Mouse (Mus musculus) megakaryocyte, embryonic 14.5 days (primary cell): ENCODE measurements around the gene Snx29. TPM values are rescaled to one million over a fixed set of nuclear protein-coding genes. Genes with fewer than 3 reads are reported as not detected.
A peak's percentile ranks its signal among the peaks of the same experiment; 100 is the strongest.
"Not testable (repeated sequence)": the region's sequence is repeated elsewhere in the genome, so short reads cannot be mapped to it uniquely, and the experiment has no call there.

Source experiments
- H3K27me3 ChIP-seq: replicated peaks from 2 replicates; pipeline ENCODE3; 2012; ENCODE audit warnings: inconsistent platforms
- H3K36me3 ChIP-seq: replicated peaks from 2 replicates; pipeline ENCODE3; 2012; ENCODE audit warnings: low read length, inconsistent platforms, mixed read lengths
- H3K4me1 ChIP-seq: 2 replicates; pipeline ENCODE4 v1.6.1; 2012; ENCODE audit warnings: inconsistent platforms
- H3K4me3 ChIP-seq: replicated peaks from 2 replicates; pipeline ENCODE3; 2012; ENCODE audit warnings: moderate library complexity, mild to moderate bottlenecking, inconsistent platforms
- H3K9me3 ChIP-seq: 2 replicates; pipeline ENCODE4 v1.6.1; 2012; ENCODE audit warnings: inconsistent platforms
- FLI1 ChIP-seq: IDR thresholded peaks from 2 replicates; pipeline ENCODE4 v1.6.1; 2012; ENCODE audit warnings: low read length, inconsistent platforms, mixed read lengths
- GATA1 ChIP-seq: IDR thresholded peaks from 3 replicates; pipeline ENCODE4 v1.6.1; 2012; ENCODE audit warnings: mixed read lengths, low read length, inconsistent platforms, borderline replicate concordance
- polyA plus RNA-seq: library from polyadenylated mRNA; stranded (reverse); fragments of >175 nt; gene quantifications from 2 replicates; pipeline ENCODE4 v1.2.3, GENCODE M21; 2012; ENCODE audit warnings: low replicate concordance; ENCODE audit not compliant: insufficient read depth

The Snx29 gene
- polyA plus RNA-seq, 1 experiment = 3.9 TPM

DNA sequence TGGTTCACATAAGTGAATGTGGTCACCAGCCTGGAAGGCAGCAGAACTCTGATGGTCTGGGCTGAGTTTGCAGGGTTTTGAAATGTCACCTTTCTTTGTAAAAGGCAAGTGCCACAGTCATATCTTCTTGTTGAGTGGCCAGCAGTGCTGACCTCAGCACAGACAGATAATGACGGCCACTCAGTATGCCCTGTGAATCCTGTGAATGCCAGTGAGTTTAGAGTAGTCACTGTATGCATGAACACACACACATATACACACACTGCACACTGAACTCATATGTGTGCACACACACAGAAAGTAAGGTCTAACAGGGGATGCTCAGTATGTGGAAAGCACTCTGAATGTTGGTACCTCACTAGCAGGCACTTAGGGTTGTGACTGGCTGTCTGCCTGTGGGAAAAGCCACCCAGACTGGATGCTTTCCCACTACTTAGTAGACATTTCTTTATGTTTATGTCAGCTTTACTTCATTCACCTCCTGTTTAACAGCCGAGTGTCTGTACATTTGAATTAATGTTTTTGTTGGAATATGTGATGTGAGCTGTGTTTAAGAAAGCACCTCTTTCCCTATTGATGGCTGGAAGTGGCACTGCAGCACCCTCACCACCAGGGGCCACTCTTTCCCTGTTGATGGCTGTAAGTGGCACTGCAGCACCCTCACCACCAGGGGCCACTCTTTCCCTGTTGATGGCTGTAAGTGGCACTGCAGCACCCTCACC lies 100.3 kb downstream of the Snx29 start:
- TF ChIP-seq GATA1 = no peak
- no peak for TF ChIP-seq FLI1
- Histone ChIP-seq H3K4me1 (peaks cover 88% of the 10 kb centered on the region), H3K36me3 (peaks cover 84% of the 10 kb centered on the region), H3K4me3 (peak overlapping the region; percentile 75), H3K9me3 (no peaks in the 10 kb centered on the region), H3K27me3 (no peaks in the 10 kb centered on the region)

DNA sequence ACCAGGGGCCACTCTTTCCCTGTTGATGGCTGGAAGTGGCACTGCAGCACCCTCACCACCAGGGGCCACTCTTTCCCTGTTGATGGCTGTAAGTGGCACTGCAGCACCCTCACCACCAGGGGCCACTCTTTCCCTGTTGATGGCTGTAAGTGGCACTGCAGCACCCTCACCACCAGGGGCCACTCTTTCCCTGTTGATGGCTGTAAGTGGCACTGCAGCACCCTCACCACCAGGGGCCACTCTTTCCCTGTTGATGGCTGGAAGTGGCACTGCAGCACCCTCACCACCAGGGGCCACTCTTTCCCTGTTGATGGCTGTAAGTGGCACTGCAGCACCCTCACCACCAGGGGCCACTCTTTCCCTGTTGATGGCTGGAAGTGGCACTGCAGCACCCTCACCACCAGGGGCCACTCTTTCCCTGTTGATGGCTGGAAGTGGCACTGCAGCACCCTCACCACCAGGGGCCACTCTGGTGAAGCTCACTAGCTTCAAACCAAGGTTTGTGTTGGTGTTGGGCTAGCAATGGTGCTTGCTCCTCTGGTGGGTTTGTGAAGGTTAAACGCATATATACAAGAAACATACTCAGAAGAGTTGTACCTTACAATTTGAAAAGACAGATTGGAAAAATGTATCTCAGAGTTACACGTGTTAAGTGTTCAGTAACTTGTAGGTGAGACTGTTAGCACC lies 101.0 kb downstream of the Snx29 start:
- not testable (repeated sequence) for H3K27me3 ChIP-seq, H3K9me3 ChIP-seq, H3K4me3 ChIP-seq
- peaks cover 88% of the 10 kb centered on the region for H3K4me1 ChIP-seq
- H3K36me3 ChIP-seq = peaks cover 88% of the 10 kb centered on the region

DNA sequence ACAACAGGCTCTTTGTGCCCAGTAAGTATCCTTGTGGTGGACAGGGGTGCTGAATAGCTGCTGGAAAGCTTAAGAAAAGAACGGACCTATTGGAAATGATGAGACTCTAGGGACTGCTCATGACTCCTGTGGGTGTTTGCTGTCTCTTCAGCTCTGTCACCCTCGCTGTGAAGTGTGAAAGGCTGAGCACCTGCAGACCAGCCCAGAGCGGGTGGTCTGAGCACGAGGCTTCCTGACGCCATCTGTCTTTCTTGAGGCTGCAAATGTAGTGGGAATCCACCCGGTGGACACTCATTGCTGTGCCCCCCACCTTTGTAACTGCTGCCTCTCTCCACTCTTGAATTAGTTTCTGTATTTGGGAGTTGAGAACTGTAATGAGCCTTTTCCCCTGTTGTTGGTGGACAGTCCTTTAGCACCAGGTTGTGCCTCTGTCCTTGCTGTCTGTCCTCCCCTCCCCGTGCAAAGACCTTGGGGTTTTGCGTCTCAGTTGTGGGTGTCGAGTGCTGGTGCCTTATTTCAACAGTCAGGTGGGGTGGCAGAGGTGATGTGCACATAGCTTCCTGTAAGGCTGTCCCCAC lies 101.9 kb downstream of the Snx29 start:
- H3K36me3 ChIP-seq = peaks cover 89% of the 10 kb centered on the region
- H3K4me3 ChIP-seq = no peak overlapping the region
- H3K4me1 ChIP-seq = peaks cover 89% of the 10 kb centered on the region
- no peak for TF ChIP-seq FLI1
- TF ChIP-seq GATA1 = no peak
- H3K27me3 ChIP-seq = no peaks in the 10 kb centered on the region
- peaks cover 4% of the 10 kb centered on the region for H3K9me3 ChIP-seq

DNA sequence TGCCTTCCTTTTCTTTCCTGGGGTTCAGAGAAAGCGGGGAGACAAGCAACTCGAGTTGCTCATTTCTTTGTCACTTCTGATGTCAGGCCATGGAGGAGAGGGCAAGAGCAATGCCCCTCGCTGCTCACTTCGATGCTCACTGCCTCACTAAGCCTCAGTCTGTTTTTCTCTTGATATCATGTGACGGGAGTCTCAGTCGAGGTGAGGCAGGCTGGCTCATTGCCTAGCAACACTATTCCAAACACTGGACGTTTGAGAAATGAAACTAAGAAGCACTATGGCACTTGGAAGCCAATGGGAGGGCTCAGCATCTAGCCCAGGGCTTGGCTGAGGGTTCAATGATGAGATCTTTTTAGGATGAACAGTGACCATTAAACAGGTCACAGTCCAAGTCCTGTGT lies 102.6 kb downstream of the Snx29 start:
- Histone ChIP-seq H3K27me3 (no peaks in the 10 kb centered on the region), H3K4me1 (peaks cover 90% of the 10 kb centered on the region), H3K9me3 (peaks cover 9% of the 10 kb centered on the region), H3K4me3 (no peak overlapping the region), H3K36me3 (peaks cover 94% of the 10 kb centered on the region)
- TF ChIP-seq GATA1 = no peak
- no peak for TF ChIP-seq FLI1

DNA sequence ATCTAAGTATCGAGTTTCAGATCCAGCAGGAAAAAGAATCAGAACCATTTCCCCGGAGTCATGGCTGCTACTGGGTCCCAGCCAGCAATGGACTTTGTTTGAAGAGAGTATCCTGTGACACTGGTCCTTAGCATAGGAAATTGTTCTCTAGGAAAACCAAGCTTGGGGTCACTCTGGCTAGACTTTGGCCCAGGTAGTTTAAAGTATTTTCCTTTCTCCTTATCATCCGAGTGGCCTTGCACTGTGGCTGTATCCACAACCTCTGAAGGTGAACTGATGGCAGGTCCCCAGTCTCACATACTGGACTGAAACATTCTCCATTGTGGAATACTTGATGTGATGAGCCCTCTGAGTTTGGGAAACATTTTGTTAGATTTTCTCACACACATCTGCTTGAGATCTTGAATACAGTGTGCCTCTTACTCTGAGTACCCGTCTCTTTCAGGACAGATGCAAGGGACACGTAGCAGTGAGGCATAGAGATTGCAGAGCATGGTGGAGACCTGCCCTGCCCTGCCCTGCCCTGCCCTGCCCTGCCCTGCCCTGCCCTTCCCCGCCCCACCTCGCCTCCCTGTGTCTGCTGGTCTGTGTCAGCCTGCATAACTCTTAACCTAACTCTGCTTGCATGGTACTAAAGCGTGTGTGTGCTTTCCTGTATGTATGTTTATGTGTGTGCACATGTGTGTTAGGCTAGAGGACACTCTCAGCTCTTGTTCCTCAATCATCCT lies 104.3 kb downstream of the Snx29 start:
- Histone ChIP-seq H3K4me3 (no peak overlapping the region), H3K27me3 (no peaks in the 10 kb centered on the region), H3K4me1 (peaks cover 81% of the 10 kb centered on the region), H3K9me3 (peaks cover 9% of the 10 kb centered on the region), H3K36me3 (peaks cover 92% of the 10 kb centered on the region)
- TF ChIP-seq FLI1 (no peak), GATA1 (no peak)

DNA sequence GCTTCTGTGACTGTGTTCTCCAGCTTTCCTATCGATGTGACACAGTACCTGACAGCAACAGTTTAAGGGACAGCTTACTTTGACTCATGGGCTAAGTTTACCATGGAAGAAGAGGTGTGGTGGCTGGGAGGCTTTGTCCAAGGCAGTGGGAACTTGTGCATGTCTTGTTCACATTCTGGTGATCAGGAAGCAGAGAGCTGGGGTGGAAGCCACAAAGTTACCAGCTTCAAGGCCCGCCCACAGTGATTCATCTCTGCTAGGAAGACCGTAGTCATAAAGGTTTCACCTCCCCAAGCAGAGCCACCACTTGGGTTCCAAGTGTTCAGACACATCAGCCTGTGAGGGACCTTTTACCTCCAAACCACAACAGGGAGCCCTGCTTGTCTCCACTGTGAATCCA lies 107.1 kb downstream of the Snx29 start:
- no peak for TF ChIP-seq FLI1
- peaks cover 72% of the 10 kb centered on the region for H3K4me1 ChIP-seq

DNA sequence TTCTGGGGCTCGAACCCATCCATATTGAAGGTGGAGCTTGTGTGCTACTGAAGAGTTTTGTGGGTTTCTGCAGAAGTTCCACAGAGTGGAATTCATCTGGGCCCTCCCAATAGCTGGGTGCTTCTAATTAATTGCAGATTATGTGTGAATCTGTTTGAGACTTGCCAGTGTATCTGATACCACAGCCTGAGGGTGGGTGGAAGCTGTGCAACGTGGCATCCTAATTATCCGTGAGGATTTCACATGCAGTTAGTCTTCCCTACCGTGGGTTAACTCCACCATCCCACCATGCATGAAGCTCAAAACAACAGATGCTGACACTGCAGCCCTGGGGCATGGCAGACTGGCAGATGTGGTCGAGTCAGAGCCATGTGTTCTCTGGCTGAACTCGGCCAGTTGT lies 107.8 kb downstream of the Snx29 start:
- peaks cover 9% of the 10 kb centered on the region for H3K9me3 ChIP-seq
- peaks cover 77% of the 10 kb centered on the region for H3K36me3 ChIP-seq
- no peak overlapping the region for H3K4me3 ChIP-seq
- no peaks in the 10 kb centered on the region for H3K27me3 ChIP-seq
- peaks cover 72% of the 10 kb centered on the region for H3K4me1 ChIP-seq
- TF ChIP-seq GATA1 (no peak), FLI1 (no peak)

More for the DNA sequence above, 107.1 kb downstream of the Snx29 start:
- Histone ChIP-seq H3K4me3 (peak overlapping the region; percentile 16), H3K36me3 (peaks cover 80% of the 10 kb centered on the region), H3K9me3 (peaks cover 9% of the 10 kb centered on the region), H3K27me3 (no peaks in the 10 kb centered on the region)

DNA sequence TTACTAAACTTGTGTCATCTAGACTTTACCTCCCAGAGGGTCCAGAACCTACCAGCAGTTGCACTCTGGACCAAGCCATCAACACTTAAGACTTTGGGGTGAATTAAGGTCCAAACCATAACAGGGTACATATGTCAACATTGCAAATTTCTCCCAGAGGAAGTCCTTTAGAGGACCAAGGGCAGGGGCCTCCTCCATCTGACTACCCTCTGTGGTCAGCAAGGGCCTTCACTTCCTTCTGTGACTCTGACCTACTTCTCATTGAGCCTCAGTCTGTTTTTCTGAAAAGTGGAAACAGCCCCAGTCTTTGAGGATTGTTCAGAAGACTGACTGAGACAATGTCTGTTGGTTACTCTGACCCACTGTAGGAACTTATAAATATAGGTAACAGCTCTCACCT lies 111.1 kb downstream of the Snx29 start:
- H3K4me1 ChIP-seq = peaks cover 68% of the 10 kb centered on the region
- H3K27me3 ChIP-seq = peaks cover 4% of the 10 kb centered on the region
- TF ChIP-seq FLI1 = no peak
- no peak for TF ChIP-seq GATA1
- H3K9me3 ChIP-seq = peaks cover 9% of the 10 kb centered on the region
- H3K4me3 ChIP-seq = no peak overlapping the region
- peaks cover 69% of the 10 kb centered on the region for H3K36me3 ChIP-seq

DNA sequence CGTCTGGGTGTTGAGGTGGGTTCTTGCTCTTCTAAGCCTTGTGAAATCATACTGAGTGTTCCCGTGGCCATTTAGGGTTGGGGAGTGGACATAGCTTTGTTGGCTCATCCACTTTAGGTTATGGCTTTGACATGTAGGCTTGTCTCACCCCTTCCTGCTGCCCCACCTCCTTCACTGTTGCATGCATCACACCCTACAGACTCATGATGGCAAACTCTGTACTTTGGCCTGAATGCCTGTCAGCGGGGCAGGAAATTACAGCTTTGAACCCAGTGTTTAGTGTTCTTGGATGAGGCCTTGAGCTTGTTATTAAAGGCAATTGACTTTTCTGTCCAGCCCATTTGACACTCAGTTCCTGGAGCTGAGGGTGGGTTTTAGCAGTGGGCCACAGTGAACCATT lies 114.9 kb downstream of the Snx29 start:
- TF ChIP-seq GATA1 (no peak), FLI1 (no peak)
- peaks cover 83% of the 10 kb centered on the region for H3K4me1 ChIP-seq

DNA sequence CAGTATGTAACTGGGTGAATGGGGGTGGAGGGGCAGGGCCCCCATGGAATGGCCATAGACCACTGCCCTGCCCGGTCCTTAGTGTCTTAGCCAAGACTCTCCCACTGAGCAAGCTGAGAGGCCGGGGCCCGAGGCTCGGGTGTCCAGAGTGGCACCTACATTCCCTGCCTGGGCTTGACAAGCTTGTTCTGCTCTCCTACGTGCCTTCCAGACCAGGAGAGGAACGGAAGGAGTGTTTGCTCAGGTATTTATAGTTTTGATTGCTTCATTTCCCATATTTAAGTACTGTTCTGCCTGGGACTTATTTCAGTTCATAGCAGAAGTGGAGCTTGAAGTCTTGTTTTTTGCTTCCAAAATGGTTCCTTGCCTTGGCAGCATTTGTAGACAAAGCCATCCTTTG lies 116.7 kb downstream of the Snx29 start:
- Histone ChIP-seq H3K9me3 (no peaks in the 10 kb centered on the region), H3K4me3 (no peak overlapping the region), H3K36me3 (peaks cover 79% of the 10 kb centered on the region), H3K27me3 (peaks cover 29% of the 10 kb centered on the region), H3K4me1 (peaks cover 90% of the 10 kb centered on the region)
- TF ChIP-seq GATA1 (no peak), FLI1 (no peak)

More for the DNA sequence above, 114.9 kb downstream of the Snx29 start:
- H3K36me3 ChIP-seq = peaks cover 72% of the 10 kb centered on the region
- peaks cover 22% of the 10 kb centered on the region for H3K27me3 ChIP-seq
- H3K9me3 ChIP-seq = no peaks in the 10 kb centered on the region
- no peak overlapping the region for H3K4me3 ChIP-seq
